Mouse (Mus musculus) MEL (cell line): ENCODE data around the gene Arhgef39. TPM values are rescaled to one million over a fixed set of nuclear protein-coding genes. Genes with fewer than 3 reads are reported as not detected.

ENCODE experiments used
- DNase-seq: peaks from one replicate; pipeline ENCODE4 v3.0.0; 2011; ENCODE audit warnings: low read depth, low spot score
- H3K27ac ChIP-seq: 2 replicates; pipeline ENCODE4 v1.5.1; 2012; ENCODE audit warnings: low read depth, mild to moderate bottlenecking, control low read depth, low read length, moderate library complexity; ENCODE audit not compliant: control insufficient read depth
- H3K27me3 ChIP-seq, 2 experiments: fragments of 150-350 bp in 1 of 2; sonication (generic) in 1 of 2; 2 replicates each; pipeline ENCODE4 v1.6.1; 2012; ENCODE audit warnings: low read length in 2 of 2, mild to moderate bottlenecking in 2 of 2, improper control_type of control experiment in 1 of 2, moderate library complexity in 1 of 2; ENCODE audit not compliant: insufficient read depth in 2 of 2, control insufficient read depth in 1 of 2
- H3K36me3 ChIP-seq, 2 experiments: 2 replicates each; pipeline ENCODE4 v1.6.1; 2012 to 2014; ENCODE audit warnings: low read length in 2 of 2, improper control_type of control experiment in 1 of 2, inconsistent platforms in 1 of 2, mild to moderate bottlenecking in 1 of 2; ENCODE audit not compliant: insufficient read depth in 2 of 2, control insufficient read depth in 1 of 2
- H3K4me1 ChIP-seq, 2 experiments: fragments of 150-350 bp in 1 of 2; sonication (generic) in 1 of 2; 2 replicates each; pipeline ENCODE4 v1.6.1; 2012; ENCODE audit warnings: low read length in 2 of 2, improper control_type of control experiment in 1 of 2, mild to moderate bottlenecking in 1 of 2; ENCODE audit not compliant: insufficient read depth in 2 of 2, control insufficient read depth in 1 of 2
- H3K4me3 ChIP-seq, 2 experiments: fragments of 150-350 bp in 1 of 2; sonication (generic) in 1 of 2; 2 replicates each; pipeline ENCODE4 v1.5.1; 2012; ENCODE audit warnings: low read depth in 2 of 2, low read length in 2 of 2, mild to moderate bottlenecking in 2 of 2, moderate library complexity in 2 of 2, control low read depth in 1 of 2, improper control_type of control experiment in 1 of 2; ENCODE audit not compliant: control insufficient read depth in 1 of 2, insufficient read depth in 1 of 2
- H3K79me2 ChIP-seq: 2 replicates; pipeline ENCODE4 v1.6.1; 2012; ENCODE audit warnings: mild to moderate bottlenecking, low read length, moderate library complexity; ENCODE audit not compliant: control insufficient read depth, poor library complexity, insufficient read depth
- H3K9ac ChIP-seq: 2 replicates; pipeline ENCODE4 v1.6.1; 2012; ENCODE audit warnings: low read depth, mild to moderate bottlenecking, control low read depth, low read length, moderate library complexity; ENCODE audit not compliant: control insufficient read depth, poor library complexity, severe bottlenecking
- H3K9me3 ChIP-seq: fragments of 150-350 bp; sonication (generic); replicated peaks from 2 replicates; pipeline ENCODE4 v1.6.1; 2012; ENCODE audit warnings: mild to moderate bottlenecking, low read length, improper control_type of control experiment, moderate library complexity; ENCODE audit not compliant: insufficient read depth
- CHD2 ChIP-seq: IDR thresholded peaks from 2 replicates; pipeline ENCODE4 v1.6.1; 2011; ENCODE audit warnings: low read length, improper control_type of control experiment
- CTCF ChIP-seq, 3 experiments: IDR thresholded peaks in 2 of 3; conservative IDR thresholded peaks in 1 of 3; 2 replicates each; pipeline ENCODE4 v1.5.1; 2011 to 2012; ENCODE audit warnings: low read length in 3 of 3, low read depth in 2 of 3, mild to moderate bottlenecking in 2 of 3, improper control_type of control experiment in 1 of 3, inconsistent platforms in 1 of 3, mixed read lengths in 1 of 3, moderate library complexity in 1 of 3; ENCODE audit not compliant: control insufficient read depth in 1 of 3, insufficient read depth in 1 of 3, poor library complexity in 1 of 3, severe bottlenecking in 1 of 3
- E2F4 ChIP-seq: IDR thresholded peaks from 2 replicates; pipeline ENCODE4 v1.6.1; 2011; ENCODE audit warnings: low read depth, low read length, improper control_type of control experiment, borderline replicate concordance
- EP300 ChIP-seq, 2 experiments: IDR thresholded peaks; 2 replicates each; pipeline ENCODE4 v1.6.1; 2011; ENCODE audit warnings: improper control_type of control experiment in 2 of 2, low read length in 2 of 2, low read depth in 1 of 2, mild to moderate bottlenecking in 1 of 2
- MAFK ChIP-seq: IDR thresholded peaks from 2 replicates; pipeline ENCODE4 v1.6.1; 2011; ENCODE audit warnings: low read depth, mild to moderate bottlenecking, low read length, improper control_type of control experiment, borderline replicate concordance
- MAX ChIP-seq: IDR thresholded peaks from 2 replicates; pipeline ENCODE4 v1.6.1; 2011; ENCODE audit warnings: low read length, improper control_type of control experiment
- MAZ ChIP-seq: IDR thresholded peaks from 2 replicates; pipeline ENCODE4 v1.6.1; 2012; ENCODE audit warnings: low read depth, mild to moderate bottlenecking, inconsistent platforms, low read length, improper control_type of control experiment
- MEF2A ChIP-seq: IDR thresholded peaks from 2 replicates; pipeline ENCODE4 v1.6.1; 2014; ENCODE audit warnings: low read depth, mild to moderate bottlenecking, inconsistent platforms, low read length, improper control_type of control experiment; ENCODE audit not compliant: poor library complexity, insufficient replicate concordance, severe bottlenecking; ENCODE audit errors: extremely low read depth
- MXI1 ChIP-seq: IDR thresholded peaks from 2 replicates; pipeline ENCODE4 v1.6.1; 2011; ENCODE audit warnings: mild to moderate bottlenecking, low read depth, low read length, improper control_type of control experiment
- MYC ChIP-seq: IDR thresholded peaks from 2 replicates; pipeline ENCODE4 v1.6.1; 2011; ENCODE audit warnings: low read depth, mild to moderate bottlenecking, low read length, improper control_type of control experiment, moderate library complexity
- NELFE ChIP-seq: IDR thresholded peaks from 2 replicates; pipeline ENCODE4 v1.6.1; 2011; ENCODE audit warnings: low read depth, low read length, improper control_type of control experiment
- NRF1 ChIP-seq: IDR thresholded peaks from 2 replicates; pipeline ENCODE4 v1.6.1; 2014; ENCODE audit warnings: low read depth, mild to moderate bottlenecking, inconsistent platforms, low read length, improper control_type of control experiment, moderate library complexity; ENCODE audit not compliant: poor library complexity, insufficient read depth, severe bottlenecking
- POLR2AphosphoS2 ChIP-seq: IDR thresholded peaks from 2 replicates; pipeline ENCODE4 v1.6.1; 2011; ENCODE audit warnings: low read length, improper control_type of control experiment
- POLR2AphosphoS5 ChIP-seq: IDR thresholded peaks from 2 replicates; pipeline ENCODE4 v1.6.1; 2012; ENCODE audit warnings: low read depth, borderline replicate concordance, mild to moderate bottlenecking, inconsistent platforms, low read length, moderate library complexity, mixed read lengths
- RAD21 ChIP-seq: IDR thresholded peaks from 2 replicates; pipeline ENCODE4 v1.6.1; 2011; ENCODE audit warnings: mild to moderate bottlenecking, low read depth, low read length, improper control_type of control experiment
- SIN3A ChIP-seq: IDR thresholded peaks from 2 replicates; pipeline ENCODE4 v1.6.1; 2012; ENCODE audit warnings: low read length, improper control_type of control experiment, inconsistent platforms
- SMC3 ChIP-seq: IDR thresholded peaks from 2 replicates; pipeline ENCODE4 v1.6.1; 2011; ENCODE audit warnings: low read depth, low read length, improper control_type of control experiment
- TCF12 ChIP-seq: IDR thresholded peaks from 2 replicates; pipeline ENCODE4 v1.6.1; 2014; ENCODE audit warnings: low read depth, mild to moderate bottlenecking, inconsistent platforms, low read length, improper control_type of control experiment, moderate library complexity
- UBTF ChIP-seq: IDR thresholded peaks from 2 replicates; pipeline ENCODE4 v1.6.1; 2012; ENCODE audit warnings: low read depth, mild to moderate bottlenecking, inconsistent platforms, low read length, improper control_type of control experiment, moderate library complexity, borderline replicate concordance; ENCODE audit not compliant: insufficient read depth
- USF2 ChIP-seq, 2 experiments: IDR thresholded peaks; 2 replicates each; pipeline ENCODE4 v1.6.1; 2011 to 2012; ENCODE audit warnings: improper control_type of control experiment in 2 of 2, low read length in 2 of 2, borderline replicate concordance in 1 of 2, inconsistent platforms in 1 of 2, low read depth in 1 of 2, mild to moderate bottlenecking in 1 of 2; ENCODE audit not compliant: insufficient read depth in 1 of 2
- polyA plus RNA-seq, 2 experiments: library from polyadenylated mRNA; stranded (reverse) in 1 of 2; unstranded in 1 of 2; fragments of >175 nt in 1 of 2; fragments of >200 nt in 1 of 2; gene quantifications; 2 replicates each; pipeline versions ENCODE4 v1.2.1 to v1.2.4; 2012; ENCODE audit warnings: low replicate concordance in 2 of 2, low read depth in 1 of 2; ENCODE audit not compliant: insufficient read length in 2 of 2, insufficient read depth in 1 of 2, missing spikeins in 1 of 2
- total RNA-seq: library from RNA; depleted of rRNA; stranded (reverse); fragments of 300-350 nt; gene quantifications from 2 replicates; pipeline ENCODE4 v1.2.3, GENCODE M21; 2012

Arhgef39 gene
- total and polyA plus RNA-seq, 3 experiments: 26.3 to 56.7 TPM; not detected in 1

GRCm38 (mm10) chr4:43498983-43499382 lies 512 bp downstream of the Arhgef39 start:
- peak overlapping the region; percentile 74 for H3K27ac ChIP-seq
- no peak for TF ChIP-seq E2F4
- no peak for TF ChIP-seq MAX
- peak; percentile 5 for TF ChIP-seq RAD21
- TF ChIP-seq UBTF: no peak
- peak; percentile 33; the same call in 1 of the 2 replicates for TF ChIP-seq SMC3
- TF ChIP-seq CTCF (IDR thresholded peaks at IDR 0.05 in 2 of 3, conservative IDR thresholded peaks at IDR 0.05 in 1 of 3; ENCODE audit: control insufficient read depth in 1 of 3, insufficient read depth in 1 of 3, low read depth in 2 of 3, low read length in 3 of 3, poor library complexity in 1 of 3, severe bottlenecking in 1 of 3): peak in 2 of 3 experiments; percentile 41 to 52; a peak in 4 of 6 replicates
- no peaks in the 10 kb centered on the region for H3K9me3 ChIP-seq
- peaks cover 8% of the 10 kb centered on the region for H3K79me2 ChIP-seq
- peak overlapping the region; percentile 93 for H3K9ac ChIP-seq
- peaks cover 7 to 22% of the 10 kb centered on the region in 2 experiments for H3K4me1 ChIP-seq
- peak; percentile 79 for DNase-seq
- H3K4me3 ChIP-seq: peak overlapping the region; percentile 88 to 94
- no peaks in the 10 kb centered on the region for H3K27me3 ChIP-seq
- H3K36me3 ChIP-seq: peaks cover 0 to 6% of the 10 kb centered on the region in 2 experiments; a peak in 2 of 4 replicates

- 0 out of 2 replicates have a peak, but pooled peaks have one; percentile 1 for TF ChIP-seq NRF1
- TF ChIP-seq POLR2AphosphoS5: no peak
- Histone ChIP-seq H3K36me3 (peaks cover 0 to 2% of the 10 kb centered on the region in 2 experiments; a peak in 2 of 4 replicates), H3K9me3 (no peaks in the 10 kb centered on the region), H3K4me1 (peaks cover 6 to 18% of the 10 kb centered on the region in 2 experiments), H3K27me3 (no peaks in the 10 kb centered on the region), H3K4me3 (peak overlapping the region in 1 of 2 experiments; percentile 88; a peak in 1 of 4 replicates), H3K27ac (no peak overlapping the region), H3K9ac (no peak overlapping the region), H3K79me2 (peaks cover 13% of the 10 kb centered on the region)
- no peak for DNase-seq
Measured at GRCm38 (mm10) chr4:43497946-43498345, 1.5 kb downstream of the Arhgef39 start.

DNA sequence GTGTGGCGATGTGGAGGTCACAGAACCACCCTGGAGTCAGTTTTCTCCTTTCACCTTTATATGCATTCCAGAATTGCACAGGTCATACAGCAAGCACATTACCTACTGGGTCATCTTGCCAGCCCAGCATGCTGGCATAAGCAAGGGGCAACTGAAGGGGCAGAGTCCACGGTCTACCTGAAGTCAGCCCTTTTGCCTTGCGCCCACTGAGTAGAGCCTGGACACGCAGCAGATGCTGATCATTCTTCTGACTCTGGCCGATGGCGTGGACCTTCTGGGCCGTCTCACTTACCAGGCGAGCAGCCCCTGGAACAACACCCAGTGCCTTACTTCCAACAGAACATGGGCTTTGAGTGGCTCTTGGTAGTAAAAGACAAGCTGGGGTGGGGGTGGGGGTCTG lies 2.1 kb downstream of the Arhgef39 start:
- no peaks in the 10 kb centered on the region for H3K27me3 ChIP-seq
- peaks cover 0 to 2% of the 10 kb centered on the region in 2 experiments; a peak in 2 of 4 replicates for H3K36me3 ChIP-seq
- peaks cover 13% of the 10 kb centered on the region for H3K79me2 ChIP-seq
- H3K27ac ChIP-seq: no peak overlapping the region
- peaks cover 6 to 18% of the 10 kb centered on the region in 2 experiments for H3K4me1 ChIP-seq
- no peaks in the 10 kb centered on the region for H3K9me3 ChIP-seq
- no peak overlapping the region for H3K9ac ChIP-seq
- no peak overlapping the region for H3K4me3 ChIP-seq
- no peak for TF ChIP-seq POLR2AphosphoS2
- TF ChIP-seq MEF2A: no peak
- TF ChIP-seq EP300 (IDR thresholded peaks at IDR 0.05; ENCODE audit: low read depth in 1 of 2, low read length in 2 of 2): no peak
- no peak for TF ChIP-seq MAZ
- no peak for TF ChIP-seq MYC
- no peak for TF ChIP-seq USF2 (IDR thresholded peaks at IDR 0.05; ENCODE audit: borderline replicate concordance in 1 of 2, insufficient read depth in 1 of 2, low read depth in 1 of 2, low read length in 2 of 2)
- TF ChIP-seq MAFK: no peak
- TF ChIP-seq MXI1: no peak
- no peak for TF ChIP-seq POLR2AphosphoS5
- TF ChIP-seq SIN3A: no peak
- TF ChIP-seq TCF12: no peak
- TF ChIP-seq CHD2: no peak
- no peak for TF ChIP-seq MAX
- no peak for TF ChIP-seq NELFE
- no peak for DNase-seq
